Mouse (Mus musculus) urinary bladder, postnatal 36 days (tissue): ENCODE measurements around the gene Ugp2.

Experiments
- DNase-seq, 2 experiments: peaks; one replicate each; pipeline ENCODE4 v3.0.0; 2022; ENCODE audit warnings: low spot score in 2 of 2, mixed read lengths in 1 of 2

Gene Ugp2

GRCm38 (mm10) chr11:21371122-21371806 lies at the start of gene Ugp2:
Gene Ugp2, minus strand, starts transcription at chr11:21371201.
- DNase-seq, result peak; percentile 97

- no peak for DNase-seq
Measured at GRCm38 (mm10) chr11:21414911-21415381, 43.9 kb upstream of the Ugp2 start.

- no peak for DNase-seq
Measured at GRCm38 (mm10) chr11:21406668-21407067, 35.7 kb upstream of the Ugp2 start.

GRCm38 (mm10) chr11:21406141-21406540 lies 35.1 kb upstream of the Ugp2 start:
- no peak for DNase-seq

GRCm38 (mm10) chr11:21403877-21404276 lies 32.9 kb upstream of the Ugp2 start:
- no peak for DNase-seq

- no peak for DNase-seq
Measured at GRCm38 (mm10) chr11:21402481-21403254, 31.7 kb upstream of the Ugp2 start.

GRCm38 (mm10) chr11:21401248-21401647 lies 30.2 kb upstream of the Ugp2 start:
- no peak for DNase-seq

GRCm38 (mm10) chr11:21399186-21399681 lies 28.2 kb upstream of the Ugp2 start:
- peak in 1 of 2 experiments; percentile 3 for DNase-seq

GRCm38 (mm10) chr11:21398464-21398863 lies 27.5 kb upstream of the Ugp2 start:
- DNase-seq, result peak; percentile 8 to 53

GRCm38 (mm10) chr11:21386790-21387189 lies 15.8 kb upstream of the Ugp2 start:
- DNase-seq, result peak in 1 of 2 experiments; percentile 39

GRCm38 (mm10) chr11:21374096-21374495 lies 3.1 kb upstream of the Ugp2 start:
- no peak for DNase-seq

GRCm38 (mm10) chr11:21370399-21371121 lies 441 bp downstream of the Ugp2 start:
- DNase-seq, result peak; percentile 67 to 80

GRCm38 (mm10) chr11:21369248-21370016 lies 1.6 kb downstream of the Ugp2 start:
- DNase-seq, result no peak

- DNase-seq, result no peak
Measured at GRCm38 (mm10) chr11:21368466-21368865, 2.5 kb downstream of the Ugp2 start.

- DNase-seq, result no peak
Measured at GRCm38 (mm10) chr11:21363144-21363940, 7.7 kb downstream of the Ugp2 start.

- DNase-seq, result no peak
Measured at GRCm38 (mm10) chr11:21351296-21351695, 19.7 kb downstream of the Ugp2 start.

- DNase-seq, result no peak
Measured at GRCm38 (mm10) chr11:21348890-21349289, 22.1 kb downstream of the Ugp2 start.

GRCm38 (mm10) chr11:21346020-21346419 lies 25.0 kb downstream of the Ugp2 start:
- no peak for DNase-seq

GRCm38 (mm10) chr11:21343490-21343889 lies 27.5 kb downstream of the Ugp2 start:
- no peak for DNase-seq

GRCm38 (mm10) chr11:21339088-21339487 lies 31.9 kb downstream of the Ugp2 start:
- no peak for DNase-seq
